Mouse (Mus musculus) erythroid progenitor cell, adult 5-6 weeks (primary cell): ENCODE data around the gene Fam129c. TPM values are rescaled to one million over a fixed set of nuclear protein-coding genes. Genes with fewer than 3 reads are reported as not detected.

ENCODE experiments used
- ATAC-seq: replicated peaks from 2 replicates; pipeline ENCODE4 v1.8.0; 2016; ENCODE audit warnings: moderate number of reproducible peaks, mild to moderate bottlenecking, moderate TSS enrichment, inconsistent platforms; ENCODE audit not compliant: poor library complexity, low FRiP score, severe bottlenecking
- total RNA-seq, 2 experiments: library from RNA; stranded (forward) in 1 of 2; stranded (reverse) in 1 of 2; fragments of 150-400 nt in 1 of 2; fragments of 186-747, 209-891 nt in 1 of 2; gene quantifications; 2 replicates each; pipeline versions ENCODE4 v1.2.3 to v1.2.4; 2015 to 2017; ENCODE audit warnings: low replicate concordance in 2 of 2

Gene Fam129c
- total RNA-seq, 2 experiments from 2014 or later: 7.4 to 135 TPM

- no peak for ATAC-seq
Measured at GRCm38 (mm10) chr8:71601939-71602665, 4.7 kb downstream of the Fam129c start.

GRCm38 (mm10) chr8:71602666-71603334 lies 5.4 kb downstream of the Fam129c start:
- no peak for ATAC-seq

GRCm38 (mm10) chr8:71604021-71604420 lies 6.6 kb downstream of the Fam129c start:
- no peak for ATAC-seq

- ATAC-seq: peak; percentile 99
Measured at GRCm38 (mm10) chr8:71610822-71611651, 13.6 kb downstream of the Fam129c start, which contains the start of gene Colgalt1. Colgalt1 (plus strand) TSS chr8:71610998.

- no peak for ATAC-seq
Measured at GRCm38 (mm10) chr8:71612141-71612540, 14.7 kb downstream of the Fam129c start.

- ATAC-seq: no peak
Measured at GRCm38 (mm10) chr8:71613418-71613817, 16.0 kb downstream of the Fam129c start.

- no peak for ATAC-seq
Measured at GRCm38 (mm10) chr8:71619786-71620185, 22.3 kb downstream of the Fam129c start.

- ATAC-seq: no peak
Measured at GRCm38 (mm10) chr8:71625088-71625487, 27.6 kb downstream of the Fam129c start.

- no peak for ATAC-seq
Measured at GRCm38 (mm10) chr8:71626753-71627152, 29.3 kb downstream of the Fam129c start.

GRCm38 (mm10) chr8:71627265-71628099 lies 30.0 kb downstream of the Fam129c start:
- ATAC-seq: no peak

GRCm38 (mm10) chr8:71628396-71629095 lies 31.1 kb downstream of the Fam129c start:
- ATAC-seq: no peak

- ATAC-seq: peak; percentile 83
Measured at GRCm38 (mm10) chr8:71629096-71629697, 31.7 kb downstream of the Fam129c start.

GRCm38 (mm10) chr8:71629781-71630212 lies 32.3 kb downstream of the Fam129c start:
- ATAC-seq: no peak

GRCm38 (mm10) chr8:71630761-71631160 lies 33.3 kb downstream of the Fam129c start:
- ATAC-seq: no peak

GRCm38 (mm10) chr8:71631897-71632296 lies 34.4 kb downstream of the Fam129c start:
- ATAC-seq: no peak

- ATAC-seq: no peak
Measured at GRCm38 (mm10) chr8:71633164-71633563, 35.7 kb downstream of the Fam129c start.

- peak; percentile 47; the same call in 1 of the 2 replicates for ATAC-seq
Measured at GRCm38 (mm10) chr8:71633981-71634667, 36.7 kb downstream of the Fam129c start.
